Mouse (Mus musculus) heart, embryonic 11.5 days (tissue): ENCODE results near the gene Spcs2. TPM values are rescaled to one million over a fixed set of nuclear protein-coding genes. Genes with fewer than 3 reads are reported as not detected.

Experiments used
- ATAC-seq: fragments of 200-750 bp; cut with Nextera tagmentation; replicated peaks from 2 replicates; pipeline ENCODE4 v1.8.0; 2017; ENCODE audit warnings: moderate library complexity; ENCODE audit not compliant: insufficient number of reproducible peaks, low FRiP score, low TSS enrichment
- H3K27ac ChIP-seq: fragments of 300-500 bp; sonication (generic); 2 replicates; pipeline ENCODE4 v1.5.1; 2014; ENCODE audit warnings: mild to moderate bottlenecking, low read depth, low read length
- H3K27me3 ChIP-seq: fragments of 300-500 bp; sonication (generic); 2 replicates; pipeline ENCODE4 v1.6.1; 2014; ENCODE audit warnings: mild to moderate bottlenecking, low read length, mixed read lengths; ENCODE audit not compliant: control insufficient read depth, insufficient read depth
- H3K36me3 ChIP-seq: fragments of 300-500 bp; sonication (generic); 2 replicates; pipeline ENCODE4 v1.6.1; 2014; ENCODE audit warnings: mild to moderate bottlenecking, low read length, moderate library complexity, mixed read lengths; ENCODE audit not compliant: control insufficient read depth, insufficient read depth
- H3K4me1 ChIP-seq: fragments of 300-500 bp; sonication (generic); 2 replicates; pipeline ENCODE4 v1.6.1; 2014; ENCODE audit warnings: low read length; ENCODE audit not compliant: control insufficient read depth, insufficient read depth
- H3K4me2 ChIP-seq: fragments of 300-500 bp; sonication (generic); 2 replicates; pipeline ENCODE4 v1.6.1; 2014; ENCODE audit warnings: mild to moderate bottlenecking, moderate library complexity
- H3K4me3 ChIP-seq: fragments of 300-500 bp; sonication (generic); 2 replicates; pipeline ENCODE4 v1.5.1; 2014; ENCODE audit warnings: low read depth, low read length
- H3K9ac ChIP-seq: fragments of 300-500 bp; sonication (generic); 2 replicates; pipeline ENCODE4 v1.6.1; 2014; ENCODE audit warnings: mild to moderate bottlenecking, low read depth, low read length, moderate library complexity
- H3K9me3 ChIP-seq: fragments of 300-500 bp; sonication (generic); replicated peaks from 2 replicates; pipeline ENCODE4 v1.6.1; 2016; ENCODE audit warnings: low read length; ENCODE audit not compliant: control insufficient read depth
- WGBS: fragments of 180-500 bp; shearing (Covaris S2); extraction: QIAGEN DNeasy Blood & Tissue Kit; methylation state at CpG from one replicate; pipeline ENCODE4 v1.1.7; 2014; ENCODE audit not compliant: insufficient replicate concordance; 5-methylcytosine and 5-hydroxymethylcytosine counted together
- polyA plus RNA-seq: library from polyadenylated mRNA; unstranded; fragments of >200 nt; fragmentation: Nextera tagmentation; extraction: Ambion mirVana; gene quantifications from 2 replicates; pipeline ENCODE4 v1.2.1, GENCODE M21; 2014

Gene Spcs2
- polyA plus RNA-seq, 1 experiment from 2014 or later = 208 TPM

- H3K9me3 ChIP-seq = no peaks in the 10 kb centered on the region
- H3K4me2 ChIP-seq = no peak overlapping the region
- no peak overlapping the region for H3K9ac ChIP-seq
- ATAC-seq = no peak
- H3K27ac ChIP-seq = no peak overlapping the region
- H3K36me3 ChIP-seq = no peaks in the 10 kb centered on the region
- no peak overlapping the region for H3K4me3 ChIP-seq
- H3K27me3 ChIP-seq = no peaks in the 10 kb centered on the region
- H3K4me1 ChIP-seq = 0 out of 2 replicates have a peak, but pooled peaks cover under 1% of the 10 kb centered on the region
- 79% methylated on average over 6 of the region's 6 CpGs for WGBS
These were observed 31.2 kb upstream of the Spcs2 start for GRCm38 (mm10) chr7:99894478-99894877.

- H3K4me3 ChIP-seq = no peak overlapping the region
- no peak overlapping the region for H3K9ac ChIP-seq
- H3K27me3 ChIP-seq = no peaks in the 10 kb centered on the region
- H3K27ac ChIP-seq = no peak overlapping the region
- no peaks in the 10 kb centered on the region for H3K36me3 ChIP-seq
- H3K4me1 ChIP-seq = 0 out of 2 replicates have a peak, but pooled peaks cover 3% of the 10 kb centered on the region
- no peak for ATAC-seq
- H3K4me2 ChIP-seq = no peak overlapping the region
- WGBS = 74% methylated on average over 3 of the region's 3 CpGs
- no peaks in the 10 kb centered on the region for H3K9me3 ChIP-seq
These were observed 30.7 kb upstream of the Spcs2 start for GRCm38 (mm10) chr7:99893967-99894366.

- Histone ChIP-seq H3K27ac (no peak overlapping the region), H3K4me1 (0 out of 2 replicates have a peak, but pooled peaks cover 3% of the 10 kb centered on the region), H3K27me3 (no peaks in the 10 kb centered on the region), H3K4me3 (no peak overlapping the region), H3K9me3 (no peaks in the 10 kb centered on the region), H3K4me2 (no peak overlapping the region), H3K36me3 (no peaks in the 10 kb centered on the region), H3K9ac (no peak overlapping the region)
- ATAC-seq = no peak
- 78% methylated on average over 2 of the region's 2 CpGs for WGBS
These were observed 29.1 kb upstream of the Spcs2 start for GRCm38 (mm10) chr7:99892351-99892750.

GRCm38 (mm10) chr7:99891471-99891870 lies 28.2 kb upstream of the Spcs2 start:
- H3K36me3 ChIP-seq = no peaks in the 10 kb centered on the region
- ATAC-seq = no peak
- H3K4me3 ChIP-seq = no peak overlapping the region
- H3K4me2 ChIP-seq = no peak overlapping the region
- no peaks in the 10 kb centered on the region for H3K9me3 ChIP-seq
- 52% methylated on average over 3 of the region's 3 CpGs for WGBS
- 0 out of 2 replicates have a peak, but pooled peaks cover 3% of the 10 kb centered on the region for H3K4me1 ChIP-seq
- H3K27me3 ChIP-seq = no peaks in the 10 kb centered on the region
- no peak overlapping the region for H3K9ac ChIP-seq
- no peak overlapping the region for H3K27ac ChIP-seq

GRCm38 (mm10) chr7:99890168-99890755 lies 27.0 kb upstream of the Spcs2 start:
- H3K9ac ChIP-seq = no peak overlapping the region
- H3K9me3 ChIP-seq = no peaks in the 10 kb centered on the region
- no peaks in the 10 kb centered on the region for H3K27me3 ChIP-seq
- no peak for ATAC-seq
- 76% methylated on average over 3 of the region's 3 CpGs for WGBS
- H3K27ac ChIP-seq = no peak overlapping the region
- no peak overlapping the region for H3K4me3 ChIP-seq
- H3K36me3 ChIP-seq = no peaks in the 10 kb centered on the region
- no peak overlapping the region for H3K4me2 ChIP-seq
- H3K4me1 ChIP-seq = 0 out of 2 replicates have a peak, but pooled peaks cover 3% of the 10 kb centered on the region

DNA sequence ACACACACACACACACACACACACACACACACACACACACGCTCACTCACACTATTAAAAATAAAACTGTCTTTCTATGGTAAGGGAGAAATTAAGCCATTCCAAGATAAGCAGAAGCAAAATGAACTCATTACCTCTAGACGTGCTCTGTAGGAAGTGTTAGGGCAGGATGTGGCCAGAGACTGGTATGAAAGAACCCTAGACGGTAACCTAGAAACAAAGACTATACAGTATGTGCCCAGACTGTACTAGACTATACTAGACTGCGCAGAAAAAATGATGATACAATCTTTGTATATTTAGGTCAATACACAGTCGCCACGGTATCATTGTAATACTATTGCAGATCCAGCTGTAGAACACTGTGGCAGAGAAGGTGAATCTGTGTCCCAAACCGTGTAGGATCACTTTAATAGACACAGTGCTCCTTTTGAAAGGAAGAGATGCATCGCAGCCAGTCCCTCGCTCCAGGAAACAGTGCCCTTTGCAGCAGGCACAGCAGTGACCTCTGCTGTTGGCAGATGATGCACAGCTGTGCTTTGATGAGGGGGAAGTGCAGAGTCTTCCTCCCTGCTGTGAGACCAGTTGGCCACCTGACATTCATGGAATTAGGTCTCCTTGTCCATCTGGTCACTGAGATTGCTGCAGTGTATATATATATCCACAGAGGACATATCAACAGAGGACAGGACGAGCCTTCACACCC lies 26.1 kb upstream of the Spcs2 start:
- H3K9me3 ChIP-seq = no peaks in the 10 kb centered on the region
- no peak overlapping the region for H3K27ac ChIP-seq
- H3K4me1 ChIP-seq = 0 out of 2 replicates have a peak, but pooled peaks cover 3% of the 10 kb centered on the region
- H3K36me3 ChIP-seq = no peaks in the 10 kb centered on the region
- no peak for ATAC-seq
- H3K9ac ChIP-seq = no peak overlapping the region
- no peak overlapping the region for H3K4me3 ChIP-seq
- no peak overlapping the region for H3K4me2 ChIP-seq
- WGBS = 39% methylated on average over 10 of the region's 10 CpGs
- H3K27me3 ChIP-seq = no peaks in the 10 kb centered on the region

DNA sequence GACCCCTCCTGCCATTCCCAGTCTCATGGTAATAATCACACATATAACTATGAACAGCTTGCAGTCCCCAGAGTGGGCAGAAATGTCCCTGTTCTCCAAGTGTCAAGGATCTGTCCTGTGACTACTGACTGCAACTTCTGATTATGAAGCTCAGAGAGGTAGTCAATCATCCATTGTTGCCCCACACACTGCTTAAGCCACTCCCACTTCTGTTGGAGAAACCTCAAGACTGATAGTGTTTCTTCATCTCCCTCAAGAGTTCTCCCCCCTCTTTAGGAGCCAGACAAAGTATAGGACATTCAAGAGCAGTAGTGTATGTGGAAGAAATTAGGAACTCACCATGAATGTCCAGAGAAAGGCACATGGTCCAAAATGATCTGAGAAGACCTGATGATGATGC lies 24.5 kb upstream of the Spcs2 start:
- Histone ChIP-seq H3K9me3 (no peaks in the 10 kb centered on the region), H3K27ac (no peak overlapping the region), H3K9ac (no peak overlapping the region), H3K4me2 (no peak overlapping the region), H3K36me3 (no peaks in the 10 kb centered on the region), H3K27me3 (no peaks in the 10 kb centered on the region), H3K4me3 (no peak overlapping the region), H3K4me1 (0 out of 2 replicates have a peak, but pooled peaks cover 3% of the 10 kb centered on the region)
- no peak for ATAC-seq

DNA sequence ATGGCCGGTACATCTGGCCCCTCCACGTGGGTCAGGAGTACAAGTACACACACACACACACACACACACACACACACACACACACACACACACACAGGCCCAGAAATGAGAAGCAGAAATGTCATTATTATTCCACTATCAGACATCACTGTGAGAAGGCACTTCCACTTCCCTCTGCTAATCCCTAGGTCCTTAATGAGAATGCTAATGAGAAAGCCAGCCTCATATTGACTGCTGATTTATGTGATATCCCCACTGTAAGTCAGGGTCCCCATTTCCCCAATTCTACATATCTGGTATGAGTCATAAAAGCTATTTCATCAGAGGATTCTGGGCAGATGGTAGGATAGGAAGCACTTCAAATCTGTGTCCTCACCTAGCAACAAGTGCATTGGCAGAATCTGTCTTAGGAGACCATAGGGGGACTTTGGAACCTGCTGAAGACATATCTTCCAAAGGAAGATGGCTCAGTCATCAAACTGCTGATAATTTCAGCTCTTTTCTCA lies 24.0 kb upstream of the Spcs2 start:
- Histone ChIP-seq H3K27ac (no peak overlapping the region), H3K27me3 (no peaks in the 10 kb centered on the region), H3K4me1 (0 out of 2 replicates have a peak, but pooled peaks cover 3% of the 10 kb centered on the region), H3K9ac (no peak overlapping the region), H3K9me3 (no peaks in the 10 kb centered on the region), H3K4me3 (no peak overlapping the region), H3K4me2 (no peak overlapping the region), H3K36me3 (no peaks in the 10 kb centered on the region)
- no peak for ATAC-seq
- 77% methylated on average over 2 of the region's 2 CpGs for WGBS
